Mouse (Mus musculus) kidney, embryonic 15.5 days (tissue): ENCODE results near the gene Zfp81. TPM values are rescaled to one million over a fixed set of nuclear protein-coding genes. Genes with fewer than 3 reads are reported as not detected.
A peak's percentile ranks its signal among the peaks of the same experiment; 100 is the strongest.
"Not testable (repeated sequence)": the region's sequence is repeated elsewhere in the genome, so short reads cannot be mapped to it uniquely, and the experiment has no call there.

Experiments
- ATAC-seq: fragments of 200-750 bp; cut with Nextera tagmentation; replicated peaks from 2 replicates; pipeline ENCODE4 v1.8.0; 2017; ENCODE audit warnings: moderate TSS enrichment; ENCODE audit not compliant: low FRiP score
- H3K27ac ChIP-seq: fragments of 300-500 bp; sonication (generic); 2 replicates; pipeline ENCODE4 v1.5.1; 2015; ENCODE audit warnings: mild to moderate bottlenecking, inconsistent platforms
- H3K27me3 ChIP-seq: fragments of 300-500 bp; sonication (generic); 2 replicates; pipeline ENCODE4 v1.6.1; 2015; ENCODE audit warnings: inconsistent platforms
- H3K36me3 ChIP-seq: fragments of 300-500 bp; sonication (generic); 2 replicates; pipeline ENCODE4 v1.6.1; 2015; ENCODE audit warnings: inconsistent platforms
- H3K4me1 ChIP-seq: fragments of 300-500 bp; sonication (generic); 2 replicates; pipeline ENCODE4 v1.6.1; 2015; ENCODE audit warnings: inconsistent platforms
- H3K4me2 ChIP-seq: fragments of 300-500 bp; sonication (generic); 2 replicates; pipeline ENCODE4 v1.6.1; 2015; ENCODE audit warnings: moderate library complexity, mild to moderate bottlenecking, inconsistent platforms
- H3K4me3 ChIP-seq: fragments of 300-500 bp; sonication (generic); replicated peaks from 2 replicates; pipeline ENCODE4 v1.5.1; 2015; ENCODE audit warnings: mild to moderate bottlenecking, inconsistent platforms
- H3K9ac ChIP-seq: fragments of 300-500 bp; sonication (generic); 2 replicates; pipeline ENCODE4 v1.6.1; 2015; ENCODE audit warnings: mild to moderate bottlenecking, inconsistent platforms
- H3K9me3 ChIP-seq: fragments of 300-500 bp; sonication (generic); replicated peaks from 2 replicates; pipeline ENCODE4 v1.6.1; 2016; ENCODE audit warnings: inconsistent platforms
- WGBS: fragments of 180-500 bp; shearing (Covaris S2); methylation state at CpG from one replicate; pipeline ENCODE4 v1.1.7; 2015; ENCODE audit warnings: mixed read lengths; 5-methylcytosine and 5-hydroxymethylcytosine counted together
- polyA plus RNA-seq: library from polyadenylated mRNA; unstranded; fragments of >200 nt; fragmentation: Nextera tagmentation; extraction: Ambion mirVana; gene quantifications from 2 replicates; pipeline ENCODE4 v1.2.1, GENCODE M21; 2015

The Zfp81 gene
- polyA plus RNA-seq: 9.1 and 11.8 TPM in 2 replicates

- H3K4me3 ChIP-seq: peak within 1 kb of the TSS; percentile 98
- peak; percentile 100 for ATAC-seq
- H3K27ac ChIP-seq: peak within 1 kb of the TSS; percentile 93
- peak within 1 kb of the TSS; percentile 86 for H3K9ac ChIP-seq
- no peaks in the 10 kb centered on the region for H3K9me3 ChIP-seq
- H3K36me3 ChIP-seq: no peaks in the 10 kb centered on the region
- H3K27me3 ChIP-seq: no peaks in the 10 kb centered on the region
- 3% methylated on average over 47 of the region's 47 CpGs for WGBS
- H3K4me1 ChIP-seq: peaks cover 14% of the 10 kb centered on the region
- H3K4me2 ChIP-seq: peak within 1 kb of the TSS; percentile 76
Observed at GRCm38 (mm10) chr17:33358411-33359384, at the start of gene Zfp81. Gene Zfp81 (minus strand): TSS chr17:33358878.

GRCm38 (mm10) chr17:33394182-33395034, 35.7 kb upstream of the Zfp81 start, which contains the start of gene Zfp101:
Gene Zfp101 (minus strand): TSS chr17:33394641.
- H3K4me2 ChIP-seq: peak within 1 kb of the TSS; percentile 63
- peak within 1 kb of the TSS; percentile 69 for H3K9ac ChIP-seq
- no peaks in the 10 kb centered on the region for H3K27me3 ChIP-seq
- peak; percentile 99 for ATAC-seq
- peak within 1 kb of the TSS; percentile 77 for H3K27ac ChIP-seq
- under 1% methylated on average over 44 of the region's 44 CpGs for WGBS
- no peaks in the 10 kb centered on the region for H3K9me3 ChIP-seq
- H3K4me3 ChIP-seq: peak within 1 kb of the TSS; percentile 79
- H3K4me1 ChIP-seq: peaks cover 12% of the 10 kb centered on the region
- no peaks in the 10 kb centered on the region for H3K36me3 ChIP-seq

- H3K4me1 ChIP-seq: peaks cover 12% of the 10 kb centered on the region
- 93% methylated on average over 5 of the region's 5 CpGs for WGBS
- H3K27ac ChIP-seq: no peak overlapping the region
- no peak overlapping the region for H3K9ac ChIP-seq
- H3K9me3 ChIP-seq: no peaks in the 10 kb centered on the region
- ATAC-seq: no peak
- H3K27me3 ChIP-seq: no peaks in the 10 kb centered on the region
- no peak overlapping the region for H3K4me3 ChIP-seq
- no peaks in the 10 kb centered on the region for H3K36me3 ChIP-seq
- H3K4me2 ChIP-seq: no peak overlapping the region
Observed at GRCm38 (mm10) chr17:33392271-33392670, 33.6 kb upstream of the Zfp81 start.

DNA sequence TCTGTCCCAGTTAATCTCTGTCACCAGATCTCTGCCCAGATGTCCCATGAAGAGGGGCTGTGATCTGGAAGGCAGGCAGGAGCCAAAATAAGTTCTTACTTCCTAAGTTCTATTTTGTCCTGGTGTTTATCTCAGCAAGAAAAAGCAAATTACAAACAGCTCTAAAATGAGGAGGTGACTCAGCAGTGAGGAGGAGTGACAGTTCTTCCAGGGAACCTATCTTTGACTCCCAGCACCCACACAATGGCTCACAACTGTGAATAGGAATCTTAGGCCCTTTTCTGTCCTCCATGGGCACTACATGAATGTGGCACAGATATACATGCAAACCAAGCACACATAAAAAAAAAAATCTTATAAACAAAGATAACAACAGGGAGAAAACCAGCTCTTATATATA, 27.0 kb upstream of the Zfp81 start:
- Histone ChIP-seq H3K27ac (no peak overlapping the region), H3K4me3 (no peak overlapping the region), H3K4me2 (no peak overlapping the region), H3K27me3 (no peaks in the 10 kb centered on the region), H3K9ac (no peak overlapping the region), H3K9me3 (no peaks in the 10 kb centered on the region), H3K36me3 (peaks cover 48% of the 10 kb centered on the region), H3K4me1 (no peaks in the 10 kb centered on the region)
- no peak for ATAC-seq

DNA sequence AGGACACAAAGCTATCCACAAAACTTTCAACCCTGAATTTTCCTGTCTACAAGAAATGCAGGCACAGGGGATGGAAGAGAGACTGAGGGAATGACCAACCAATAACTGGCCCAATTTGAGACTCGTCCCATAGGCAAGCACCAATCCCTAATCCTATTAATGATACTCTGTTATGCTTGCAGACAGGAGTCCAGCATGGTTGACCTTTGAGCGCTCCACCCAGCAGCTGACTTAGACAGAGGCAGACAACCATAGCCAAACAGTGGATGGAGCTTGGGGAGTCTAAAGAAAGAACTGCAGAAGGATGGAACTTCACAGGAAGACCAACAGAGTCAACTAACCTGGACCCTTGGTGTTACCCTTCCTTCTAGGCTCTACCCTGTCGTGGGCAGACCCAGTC, 14.1 kb upstream of the Zfp81 start:
- H3K9ac ChIP-seq: no peak overlapping the region
- H3K4me3 ChIP-seq: no peak overlapping the region
- H3K4me2 ChIP-seq: no peak overlapping the region
- H3K9me3 ChIP-seq: no peaks in the 10 kb centered on the region
- no peak overlapping the region for H3K27ac ChIP-seq
- no peaks in the 10 kb centered on the region for H3K4me1 ChIP-seq
- H3K27me3 ChIP-seq: no peaks in the 10 kb centered on the region
- WGBS: 90% methylated on average over 3 of the region's 3 CpGs
- ATAC-seq: no peak
- H3K36me3 ChIP-seq: peaks cover 9% of the 10 kb centered on the region

- H3K27ac ChIP-seq: no peak overlapping the region
- H3K27me3 ChIP-seq: no peaks in the 10 kb centered on the region
- H3K4me2 ChIP-seq: no peak overlapping the region
- no peak overlapping the region for H3K4me3 ChIP-seq
- no peak overlapping the region for H3K9ac ChIP-seq
- no peaks in the 10 kb centered on the region for H3K36me3 ChIP-seq
- peaks cover 8% of the 10 kb centered on the region for H3K4me1 ChIP-seq
- 94% methylated on average over 1 of the region's 1 CpGs for WGBS
- H3K9me3 ChIP-seq: peaks cover 29% of the 10 kb centered on the region
- ATAC-seq: no peak
Observed at GRCm38 (mm10) chr17:33352981-33353380, 5.7 kb downstream of the Zfp81 start.

GRCm38 (mm10) chr17:33289876-33290149, 68.9 kb downstream of the Zfp81 start:
- H3K4me3 ChIP-seq: 0 out of 2 replicates have a peak overlapping the region, but pooled peaks have one; percentile 19
- H3K4me1 ChIP-seq, H3K9ac ChIP-seq, H3K27ac ChIP-seq, H3K9me3 ChIP-seq, H3K27me3 ChIP-seq, H3K36me3 ChIP-seq, ATAC-seq: not testable (repeated sequence)
- no CpG with 5 or more reads among the region's 9 CpGs for WGBS
- 0 out of 2 replicates have a peak overlapping the region, but pooled peaks have one; percentile 31 for H3K4me2 ChIP-seq

DNA sequence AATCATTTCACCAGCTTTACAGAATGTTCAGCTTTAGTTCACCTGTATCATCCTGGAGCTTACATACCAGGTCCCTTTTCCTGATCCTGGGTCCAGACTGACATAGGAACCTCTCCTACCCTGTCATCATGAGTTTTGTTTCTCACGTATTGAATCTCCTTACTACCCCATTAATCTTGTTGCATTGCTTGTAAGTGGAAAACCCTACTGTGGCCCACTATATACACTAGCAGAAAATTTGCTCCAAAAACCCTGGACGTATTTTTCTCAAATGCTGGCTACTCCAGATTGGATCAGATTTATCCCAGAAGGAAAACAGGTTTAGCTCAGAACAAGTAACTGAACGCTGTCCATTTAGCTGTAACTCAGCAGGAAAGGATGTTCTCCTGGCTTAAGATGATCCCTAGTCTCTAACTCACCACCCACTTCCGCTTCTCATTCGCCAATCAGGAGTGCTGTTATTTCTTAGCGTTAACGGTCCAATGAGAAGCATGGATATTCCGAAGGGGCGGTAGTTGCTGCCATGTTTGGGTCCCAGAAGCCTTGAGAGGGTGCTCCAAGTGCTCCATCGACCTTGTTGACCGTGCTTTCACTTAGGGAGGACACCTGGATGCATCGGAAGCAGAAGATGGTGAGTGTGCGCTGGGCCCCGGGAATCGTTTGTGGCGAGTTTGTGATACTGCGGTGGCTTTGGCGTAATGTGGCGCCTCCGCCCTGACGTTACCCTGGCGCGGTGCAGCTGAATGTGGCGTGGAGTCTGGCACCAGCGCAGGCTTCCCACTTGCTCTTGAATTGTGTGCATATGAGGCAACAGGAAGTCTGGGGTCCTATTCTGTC, 69.4 kb downstream of the Zfp81 start, which contains the start of gene Zfp955b:
Gene Zfp955b (plus strand): TSS at position 506 of the 837 bp plus-strand sequence.
- not testable (repeated sequence) for H3K36me3 ChIP-seq, H3K9me3 ChIP-seq, H3K4me1 ChIP-seq, H3K27me3 ChIP-seq, H3K27ac ChIP-seq, H3K9ac ChIP-seq
- Histone ChIP-seq H3K4me3 (0 out of 2 replicates have a peak within 1 kb of the TSS, but pooled peaks have one; percentile 19), H3K4me2 (peak within 1 kb of the TSS; percentile 31; the same call in 1 of the 2 replicates)
- ATAC-seq: peak; percentile 100
- no CpG with 5 or more reads among the region's 25 CpGs for WGBS

Other genes with a start within 250 kb of the Zfp81 start
- not detected in 2 replicates for gene Morc2b, start 219.2 kb downstream of the Zfp81 start, polyA plus RNA-seq
- gene Olfr55, start 190.4 kb downstream of the Zfp81 start, polyA plus RNA-seq: 0.04 TPM in 1 of 2 replicates, not detected in the other
- gene Olfr239, start 167.6 kb downstream of the Zfp81 start, polyA plus RNA-seq: not detected in 2 replicates
- not detected in 2 replicates for gene Olfr1564, start 137.2 kb downstream of the Zfp81 start, polyA plus RNA-seq
- gene Zfp955a, start 103.7 kb downstream of the Zfp81 start, polyA plus RNA-seq: 17.7 and 17.9 TPM in 2 replicates
- gene Olfr63, start 94.2 kb downstream of the Zfp81 start, polyA plus RNA-seq: 0.04 TPM in 1 of 2 replicates, not detected in the other
- 13.1 and 13.6 TPM in 2 replicates for gene Zfp955b, start 69.3 kb downstream of the Zfp81 start, polyA plus RNA-seq
- gene Zfp101, start 35.8 kb upstream of the Zfp81 start, polyA plus RNA-seq: 17.4 and 18.5 TPM in 2 replicates
- not detected in 2 replicates for gene Actl9, start 74.0 kb upstream of the Zfp81 start, polyA plus RNA-seq
- gene Adamts10, start 165.3 kb upstream of the Zfp81 start, polyA plus RNA-seq: 53.0 and 66.0 TPM in 2 replicates
- gene Myo1f, start 196.8 kb upstream of the Zfp81 start, polyA plus RNA-seq: 2.7 and 3.5 TPM in 2 replicates